Mouse (Mus musculus): Measurements from ENCODE around the gene Garnl3.

GRCm38 (mm10) chr2:32989376-32989775 is 142.1 kb downstream of the Garnl3 start:
- TF ChIP-seq POLR2A (IDR thresholded peaks at IDR 0.05; ENCODE audit: insufficient read depth, low read depth, low read length): no peak
- TF ChIP-seq EP300 (IDR thresholded peaks at IDR 0.05; ENCODE audit: insufficient read depth, low read depth, low read length): no peak
